Mouse (Mus musculus) liver, embryonic 11.5 days (tissue): Measurements from ENCODE around the gene Reg3a. TPM values are rescaled to one million over a fixed set of nuclear protein-coding genes. Genes with fewer than 3 reads are reported as not detected.
"Not testable (repeated sequence)": the region's sequence is repeated elsewhere in the genome, so short reads cannot be mapped to it uniquely, and the experiment has no call there.

Experiments used
- ATAC-seq: fragments of 200-750 bp; cut with Nextera tagmentation; replicated peaks from 2 replicates; pipeline ENCODE4 v1.8.0; 2017; ENCODE audit warnings: moderate number of reproducible peaks, mild to moderate bottlenecking, moderate TSS enrichment, moderate library complexity; ENCODE audit not compliant: low FRiP score
- DNase-seq: peaks from one replicate; pipeline ENCODE4 v3.0.0-alpha.2; 2017; ENCODE audit warnings: low spot score
- H3K27ac ChIP-seq: fragments of 300-500 bp; sonication (generic); 2 replicates; pipeline ENCODE4 v1.5.1; 2014; ENCODE audit warnings: mild to moderate bottlenecking, low read depth, low read length, control low read depth
- H3K27me3 ChIP-seq: fragments of 300-500 bp; sonication (generic); replicated peaks from 2 replicates; pipeline ENCODE4 v1.6.1; 2014; ENCODE audit warnings: low read length, mixed read lengths; ENCODE audit not compliant: control insufficient read depth, insufficient read depth
- H3K36me3 ChIP-seq: fragments of 300-500 bp; sonication (generic); 2 replicates; pipeline ENCODE4 v1.6.1; 2014; ENCODE audit warnings: mild to moderate bottlenecking, low read length, moderate library complexity, mixed read lengths; ENCODE audit not compliant: control insufficient read depth, insufficient read depth
- H3K4me1 ChIP-seq: fragments of 300-500 bp; sonication (generic); replicated peaks from 2 replicates; pipeline ENCODE4 v1.6.1; 2014; ENCODE audit warnings: low read length, mixed read lengths; ENCODE audit not compliant: control insufficient read depth, insufficient read depth
- H3K4me2 ChIP-seq: fragments of 300-500 bp; sonication (generic); 2 replicates; pipeline ENCODE4 v1.6.1; 2014; ENCODE audit warnings: mild to moderate bottlenecking, control low read depth, moderate library complexity
- H3K4me3 ChIP-seq: fragments of 300-500 bp; sonication (generic); 2 replicates; pipeline ENCODE4 v1.5.1; 2014; ENCODE audit warnings: low read depth, low read length, control low read depth
- H3K9ac ChIP-seq: fragments of 300-500 bp; sonication (generic); 2 replicates; pipeline ENCODE4 v1.6.1; 2014; ENCODE audit warnings: low read depth, low read length, control low read depth
- H3K9me3 ChIP-seq: fragments of 300-500 bp; sonication (generic); 2 replicates; pipeline ENCODE4 v1.6.1; 2016; ENCODE audit warnings: low read length, inconsistent platforms, mixed read lengths; ENCODE audit not compliant: control insufficient read depth
- WGBS: fragments of 180-500 bp; shearing (Covaris S2); extraction: QIAGEN DNeasy Blood & Tissue Kit; methylation state at CpG from one replicate; pipeline ENCODE4 v1.1.7; 2014; 5-methylcytosine and 5-hydroxymethylcytosine counted together
- polyA plus RNA-seq: library from polyadenylated mRNA; unstranded; fragments of >200 nt; fragmentation: Nextera tagmentation; extraction: Ambion mirVana; gene quantifications from 2 replicates; pipeline ENCODE4 v1.2.1, GENCODE M21; 2014

Gene Reg3a
- not detected in 2 replicates for polyA plus RNA-seq

- no peak for DNase-seq
- Histone ChIP-seq H3K4me3 (no peak within 1 kb of the TSS), H3K27me3 (no peaks in the 10 kb centered on the region), H3K4me2 (no peak within 1 kb of the TSS), H3K9me3 (no peaks in the 10 kb centered on the region), H3K27ac (no peak within 1 kb of the TSS), H3K9ac (no peak within 1 kb of the TSS), H3K4me1 (no peaks in the 10 kb centered on the region), H3K36me3 (no peaks in the 10 kb centered on the region)
- no peak for ATAC-seq
Measured at GRCm38 (mm10) chr6:78380409-78380808, at the start of gene Reg3a. Reg3a (plus strand) TSS chr6:78380709.

DNA sequence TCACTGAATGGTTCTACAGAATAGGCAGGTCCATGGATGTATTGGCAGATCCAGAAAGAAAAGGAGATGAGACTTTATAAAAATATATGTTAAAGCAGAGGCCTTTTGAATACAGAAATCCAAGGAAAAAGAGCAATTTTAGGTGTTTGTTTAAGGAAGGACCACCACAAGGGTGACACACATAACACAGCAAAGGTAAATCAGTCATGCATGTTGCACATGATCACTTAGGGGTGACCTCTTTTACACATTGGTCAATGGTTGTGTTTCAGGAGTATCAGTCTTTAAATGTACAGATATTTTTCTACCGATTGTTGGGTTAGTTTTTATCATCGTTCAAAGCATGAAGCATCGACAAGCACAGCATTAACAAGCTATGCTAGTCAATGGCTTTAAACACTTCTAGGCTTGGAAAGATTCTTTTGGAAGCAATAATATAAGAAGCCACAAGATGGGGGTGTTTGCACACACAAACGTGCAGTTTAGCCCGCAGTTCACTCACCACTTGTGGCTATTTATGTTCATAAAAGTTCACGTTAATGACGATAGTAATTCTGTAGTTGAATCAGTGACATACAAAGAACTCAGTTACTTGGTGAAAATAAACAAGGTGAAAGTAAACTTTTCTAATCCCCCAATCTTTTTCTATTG is 48.5 kb upstream of the Reg3a start:
- WGBS, result 45% methylated on average over 7 of the region's 7 CpGs
- H3K4me2 ChIP-seq, result no peak overlapping the region

GRCm38 (mm10) chr6:78340296-78340695 is 40.2 kb upstream of the Reg3a start:
- Histone ChIP-seq H3K4me2 (no peak overlapping the region), H3K9me3 (no peaks in the 10 kb centered on the region), H3K27ac (no peak overlapping the region), H3K4me1 (no peaks in the 10 kb centered on the region), H3K4me3 (no peak overlapping the region), H3K9ac (no peak overlapping the region), H3K36me3 (no peaks in the 10 kb centered on the region), H3K27me3 (no peaks in the 10 kb centered on the region)
- no peak for DNase-seq
- no peak for ATAC-seq

More for the DNA sequence above, 48.5 kb upstream of the Reg3a start:
- Histone ChIP-seq H3K27ac (no peak overlapping the region), H3K4me1 (no peaks in the 10 kb centered on the region), H3K36me3 (no peaks in the 10 kb centered on the region), H3K9ac (no peak overlapping the region), H3K27me3 (no peaks in the 10 kb centered on the region), H3K9me3 (no peaks in the 10 kb centered on the region), H3K4me3 (no peak overlapping the region)
- DNase-seq (no peak), ATAC-seq (no peak)

DNA sequence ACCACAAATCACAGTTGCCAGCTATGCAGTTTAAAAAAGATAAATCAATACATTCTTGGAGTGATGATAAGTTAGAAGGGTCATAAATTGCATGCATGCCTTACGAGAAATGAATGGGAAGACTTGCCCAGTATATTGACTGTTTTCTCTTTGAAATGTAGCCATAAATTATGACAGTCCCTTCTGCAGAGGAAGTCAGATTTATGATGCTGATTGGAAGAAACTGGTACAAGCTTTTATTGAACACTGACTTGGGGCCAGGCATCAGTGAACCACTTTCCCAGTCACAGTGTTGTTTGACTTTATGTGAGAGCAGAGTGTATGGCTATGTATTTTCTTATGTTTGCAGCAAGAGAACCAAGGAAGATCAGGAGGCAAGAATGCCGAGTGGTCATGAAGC is 38.8 kb upstream of the Reg3a start:
- Histone ChIP-seq H3K27ac (no peak overlapping the region), H3K4me1 (no peaks in the 10 kb centered on the region), H3K9ac (no peak overlapping the region), H3K4me3 (no peak overlapping the region), H3K9me3 (no peaks in the 10 kb centered on the region), H3K4me2 (no peak overlapping the region), H3K27me3 (no peaks in the 10 kb centered on the region), H3K36me3 (no peaks in the 10 kb centered on the region)
- 74% methylated on average over 2 of the region's 2 CpGs for WGBS
- ATAC-seq, result no peak
- no peak for DNase-seq

GRCm38 (mm10) chr6:78361971-78362563 is 18.4 kb upstream of the Reg3a start:
- Histone ChIP-seq H3K36me3 (no peaks in the 10 kb centered on the region), H3K4me1 (no peaks in the 10 kb centered on the region), H3K27ac (no peak overlapping the region), H3K4me2 (no peak overlapping the region), H3K9me3 (no peaks in the 10 kb centered on the region), H3K27me3 (no peaks in the 10 kb centered on the region), H3K4me3 (no peak overlapping the region), H3K9ac (no peak overlapping the region)
- ATAC-seq (no peak), DNase-seq (no peak)
- WGBS, result 54% methylated on average over 2 of the region's 2 CpGs

- Histone ChIP-seq H3K27me3 (no peaks in the 10 kb centered on the region), H3K9me3 (no peaks in the 10 kb centered on the region), H3K36me3 (no peaks in the 10 kb centered on the region), H3K4me2 (no peak within 1 kb of the TSS), H3K9ac (no peak within 1 kb of the TSS), H3K27ac (no peak within 1 kb of the TSS), H3K4me3 (no peak within 1 kb of the TSS), H3K4me1 (no peaks in the 10 kb centered on the region)
- DNase-seq (no peak), ATAC-seq (no peak)
- WGBS, result 88% methylated on average over 2 of the region's 2 CpGs
Measured at GRCm38 (mm10) chr6:78370357-78370756, 10.2 kb upstream of the Reg3a start, which contains the start of gene Reg3b. Reg3b (plus strand) TSS chr6:78370657.

DNA sequence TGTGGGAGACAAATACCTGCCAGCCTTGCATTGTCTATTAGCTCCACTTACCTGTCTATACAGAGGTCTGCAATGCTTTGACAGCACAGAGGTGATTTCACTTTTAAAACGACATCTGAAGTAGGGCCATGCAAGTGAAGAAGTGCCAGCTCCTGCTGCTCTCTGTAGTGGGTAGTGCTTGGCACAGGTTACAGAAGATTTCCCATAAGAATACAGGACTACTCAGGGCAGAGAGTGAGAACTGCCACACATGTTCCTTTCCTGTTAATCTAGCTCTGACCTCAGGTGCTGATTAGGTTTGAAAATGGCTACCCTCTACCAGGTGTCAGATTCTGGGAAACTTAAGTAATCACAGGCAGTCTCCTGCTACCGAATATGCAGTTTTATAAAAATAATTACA is 1.7 kb upstream of the Reg3a start, which contains the start of gene Reg3d:
Gene Reg3d, minus strand, starts transcription at position 101 of the 400 bp plus-strand sequence.
- Histone ChIP-seq H3K4me3 (no peak within 1 kb of the TSS), H3K27ac (no peak within 1 kb of the TSS), H3K4me1 (no peaks in the 10 kb centered on the region), H3K4me2 (no peak within 1 kb of the TSS), H3K36me3 (no peaks in the 10 kb centered on the region), H3K9ac (no peak within 1 kb of the TSS), H3K27me3 (no peaks in the 10 kb centered on the region), H3K9me3 (no peaks in the 10 kb centered on the region)
- DNase-seq (no peak), ATAC-seq (no peak)
- WGBS, result 65% methylated on average over 2 of the region's 2 CpGs

DNA sequence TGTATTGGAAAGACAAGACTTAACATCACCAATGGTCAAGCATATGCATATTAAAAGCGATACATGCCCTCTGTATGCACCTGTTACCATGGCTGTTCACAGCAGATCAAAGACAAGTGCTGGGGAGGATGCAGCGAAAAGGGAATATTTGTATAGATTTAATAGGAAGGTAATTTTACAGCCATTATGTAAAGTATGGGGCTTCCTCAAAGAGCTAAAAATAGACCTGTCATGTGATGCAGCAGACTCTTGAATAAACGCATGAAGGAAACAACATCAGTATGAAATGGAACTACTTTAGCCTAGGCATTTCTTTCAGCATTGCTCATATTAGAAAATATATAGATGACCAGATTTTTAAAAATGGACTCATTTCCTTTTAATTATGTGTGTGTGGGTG is 5.1 kb downstream of the Reg3a start:
- Histone ChIP-seq H3K4me2 (no peak overlapping the region), H3K4me3 (no peak overlapping the region), H3K9ac (no peak overlapping the region), H3K27me3 (no peaks in the 10 kb centered on the region), H3K36me3 (no peaks in the 10 kb centered on the region), H3K9me3 (no peaks in the 10 kb centered on the region), H3K4me1 (no peaks in the 10 kb centered on the region), H3K27ac (no peak overlapping the region)
- ATAC-seq, result no peak
- WGBS, result 85% methylated on average over 3 of the region's 3 CpGs
- no peak for DNase-seq

DNA sequence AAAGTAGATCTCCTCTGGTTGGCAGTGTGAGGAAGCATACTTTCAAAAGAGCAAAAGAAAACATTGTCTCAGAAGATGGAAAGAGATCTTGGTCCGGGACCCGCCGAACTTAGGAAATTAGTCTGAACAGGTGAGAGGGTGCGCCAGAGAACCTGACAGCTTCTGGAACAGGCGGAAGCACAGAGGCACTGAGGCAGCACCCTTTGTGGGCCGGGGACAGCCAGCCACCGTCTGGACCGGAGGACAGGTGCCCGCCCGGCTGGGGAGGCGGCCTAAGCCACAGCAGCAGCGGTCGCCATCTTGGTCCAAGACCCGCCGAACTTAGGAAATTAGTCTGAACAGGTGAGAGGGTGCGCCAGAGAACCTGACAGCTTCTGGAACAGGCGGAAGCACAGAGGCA is 14.8 kb downstream of the Reg3a start, which contains the start of gene Reg2:
Gene Reg2, plus strand, starts transcription at position 301 of the 400 bp plus-strand sequence.
- not testable (repeated sequence) for H3K36me3 ChIP-seq, H3K27ac ChIP-seq, H3K9ac ChIP-seq, H3K4me3 ChIP-seq, H3K27me3 ChIP-seq, H3K4me2 ChIP-seq, DNase-seq, ATAC-seq, H3K4me1 ChIP-seq, H3K9me3 ChIP-seq
- WGBS, result 93% methylated on average over 4 of the region's 17 CpGs
